Mouse (Mus musculus): ENCODE measurements around the gene Pth2.

Pth2 gene

GRCm38 (mm10) chr7:45196176-45196535 is 15.4 kb downstream of the Pth2 start:
- DNase-seq (ENCODE audit: extremely low read depth, low read depth) = no peak

- no peak for DNase-seq (ENCODE audit: extremely low read depth, low read depth)
Measured at GRCm38 (mm10) chr7:45196994-45197393, 16.2 kb downstream of the Pth2 start.

- no peak for DNase-seq (ENCODE audit: extremely low read depth, low read depth)
Measured at GRCm38 (mm10) chr7:45198435-45198834, 17.6 kb downstream of the Pth2 start.

DNA sequence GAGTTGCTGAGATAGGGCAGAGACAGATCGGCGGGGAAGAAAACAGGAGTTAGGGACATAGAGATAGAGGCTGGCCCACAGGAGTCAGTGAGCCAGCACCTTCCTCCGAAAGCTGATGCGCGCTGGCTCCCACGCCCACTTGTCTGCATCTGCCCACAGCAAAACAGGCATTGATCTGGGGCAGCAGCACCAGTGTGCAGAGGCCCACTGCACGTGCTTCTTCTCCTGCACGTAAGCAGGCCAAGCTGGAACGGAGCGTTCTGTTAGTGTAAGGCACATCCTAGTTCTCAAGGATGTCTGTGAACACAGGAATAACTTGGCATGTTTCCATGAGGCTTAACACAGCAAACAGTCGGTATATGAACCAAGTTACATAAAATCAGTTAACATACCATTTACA is 18.2 kb downstream of the Pth2 start:
- no peak for DNase-seq (ENCODE audit: extremely low read depth, low read depth)

DNA sequence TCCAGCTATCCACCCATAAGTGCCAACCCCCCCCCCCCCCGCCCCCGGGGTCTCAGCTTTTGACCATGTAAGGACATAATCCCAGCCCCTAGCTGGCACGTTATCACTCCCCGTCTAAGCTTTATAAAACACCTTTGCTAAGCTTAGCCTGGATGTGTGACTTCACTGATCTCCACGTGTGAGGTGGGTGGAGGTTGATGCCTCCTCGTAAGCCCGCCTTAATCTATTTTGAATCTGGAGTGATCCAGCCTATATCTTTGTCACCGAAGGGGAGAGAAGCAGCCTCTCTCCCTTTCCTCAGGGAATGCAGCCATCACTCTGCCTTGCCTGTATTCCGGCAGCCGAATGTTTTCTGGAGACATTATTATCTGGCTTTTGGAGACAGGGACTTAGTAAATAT is 21.9 kb downstream of the Pth2 start:
- no peak for DNase-seq (ENCODE audit: extremely low read depth, low read depth)

DNA sequence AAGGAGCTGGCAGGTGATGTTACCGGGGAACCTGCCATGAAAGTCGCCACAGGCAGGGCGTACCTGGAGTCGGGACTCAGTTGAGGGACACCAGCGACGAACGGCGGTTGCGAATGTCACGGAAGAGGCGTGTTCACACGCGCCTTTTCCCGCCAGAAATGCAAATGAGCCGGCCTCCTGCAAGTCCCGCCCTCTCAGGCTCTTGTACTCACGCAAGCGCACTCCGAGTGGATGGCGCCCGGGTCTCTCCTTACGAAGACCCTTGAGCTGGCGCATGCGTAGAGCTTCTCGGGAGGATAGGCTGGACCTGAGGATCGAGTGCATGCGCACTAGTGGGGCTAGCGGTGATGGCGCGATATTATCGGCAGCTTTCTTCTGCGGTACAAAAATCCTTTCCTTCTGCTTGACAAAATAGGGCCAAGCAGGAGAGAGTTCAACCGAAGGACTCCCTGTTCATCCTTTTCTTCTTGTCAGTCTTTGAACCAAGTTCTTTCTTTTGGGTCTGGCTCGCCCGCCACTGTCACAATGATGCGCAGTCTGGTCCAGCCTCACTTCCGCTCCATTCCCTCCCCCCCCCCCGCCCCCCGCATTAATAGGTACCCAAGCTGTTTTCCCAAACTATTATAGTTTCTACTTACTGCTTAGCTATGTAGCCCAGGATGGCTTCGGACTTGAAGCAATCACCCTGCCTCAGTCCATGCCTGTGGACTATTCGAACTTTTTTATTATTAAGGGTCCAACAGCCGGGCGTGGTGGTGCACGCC is 23.8 kb downstream of the Pth2 start, which contains the start of gene Ccdc155:
Gene Ccdc155, minus strand, starts transcription at position 513 of the 764 bp plus-strand sequence.
- peak; percentile 93 for DNase-seq (ENCODE audit: extremely low read depth, low read depth)

DNA sequence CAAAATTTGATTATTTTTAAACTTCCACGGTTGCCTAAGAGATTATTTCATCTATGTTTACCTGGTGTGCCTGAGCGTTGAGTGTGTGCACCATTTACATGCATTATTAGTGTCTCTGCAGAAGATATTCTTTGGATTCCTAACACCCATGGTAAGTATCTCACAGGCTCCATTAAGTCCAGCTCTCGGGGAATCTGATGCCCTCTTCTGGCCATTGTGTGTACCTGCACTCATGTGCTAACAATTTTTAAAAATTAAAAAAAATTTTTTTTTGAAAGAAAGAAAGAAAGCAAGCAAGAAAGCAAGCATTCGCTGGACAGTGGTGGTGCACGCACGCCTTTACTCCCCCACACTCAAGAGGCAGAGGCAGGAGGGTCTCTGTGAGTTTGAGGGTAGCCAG is 27.5 kb downstream of the Pth2 start:
- DNase-seq (ENCODE audit: extremely low read depth, low read depth) = no peak

DNA sequence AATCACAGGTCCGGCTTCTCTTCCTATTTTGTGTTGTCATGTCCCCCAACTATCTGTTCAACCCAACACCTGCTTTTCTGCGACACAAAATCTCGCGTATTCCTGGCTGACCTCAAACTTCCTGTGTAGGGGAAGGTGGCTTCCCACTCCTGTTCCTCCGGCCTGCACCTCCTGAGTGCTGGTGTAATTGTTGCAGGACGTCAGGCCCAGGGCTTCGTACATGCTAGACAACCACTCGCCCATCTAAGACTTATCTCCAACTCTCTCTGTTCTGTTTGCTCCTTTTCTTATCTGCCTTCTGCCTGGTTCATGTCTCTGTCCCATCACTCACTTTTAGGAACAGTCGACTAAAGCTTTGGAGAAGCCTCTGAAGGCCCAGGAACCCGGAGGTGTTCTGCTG is 30.3 kb downstream of the Pth2 start:
- DNase-seq (ENCODE audit: extremely low read depth, low read depth) = peak; percentile 24

DNA sequence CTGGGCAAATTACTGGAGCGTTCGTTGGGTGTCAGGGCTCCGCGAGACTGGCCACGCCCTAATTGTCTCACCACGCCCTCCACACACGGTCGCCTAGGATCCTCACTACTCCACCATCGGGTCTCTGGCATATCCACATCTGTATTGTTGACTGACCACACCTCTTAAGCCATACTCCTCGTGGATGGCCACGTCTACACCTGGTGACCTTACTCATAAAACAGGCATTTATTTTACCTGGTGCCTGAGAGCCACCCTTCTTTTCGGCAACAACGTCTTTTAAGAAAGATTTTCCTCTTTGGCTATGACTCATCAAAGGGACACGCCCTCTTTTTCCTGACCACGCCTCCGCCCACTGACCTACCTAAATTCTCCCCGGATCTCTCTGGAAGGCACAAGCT is 31.1 kb downstream of the Pth2 start, which contains the start of gene Dkkl1:
Gene Dkkl1, minus strand, starts transcription at position 297 of the 401 bp plus-strand sequence.
- peak; percentile 56 for DNase-seq (ENCODE audit: extremely low read depth, low read depth)

- no peak for DNase-seq (ENCODE audit: extremely low read depth, low read depth)
Measured at GRCm38 (mm10) chr7:45212356-45212755, 31.6 kb downstream of the Pth2 start.

DNA sequence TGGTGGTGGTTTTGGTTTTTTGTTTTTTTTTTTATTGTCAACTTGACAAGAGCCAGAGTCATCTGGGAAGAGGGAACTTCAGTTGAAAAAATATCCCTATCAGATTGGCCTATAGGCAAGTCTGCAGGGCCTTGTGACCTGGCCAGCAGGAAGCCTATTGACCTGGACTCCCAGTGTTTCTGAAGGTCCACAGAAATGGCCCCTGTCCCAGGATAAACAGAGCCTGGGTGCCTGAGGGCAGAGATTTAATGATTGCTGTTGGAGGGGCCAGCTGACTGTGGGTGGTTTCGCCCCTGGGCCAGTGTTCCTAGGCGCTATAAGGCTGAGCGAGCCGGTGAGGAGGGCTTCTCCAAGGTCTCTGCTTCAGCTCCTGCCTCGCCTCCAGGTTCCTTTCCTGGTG is 32.9 kb downstream of the Pth2 start:
- DNase-seq (ENCODE audit: extremely low read depth, low read depth) = no peak

DNA sequence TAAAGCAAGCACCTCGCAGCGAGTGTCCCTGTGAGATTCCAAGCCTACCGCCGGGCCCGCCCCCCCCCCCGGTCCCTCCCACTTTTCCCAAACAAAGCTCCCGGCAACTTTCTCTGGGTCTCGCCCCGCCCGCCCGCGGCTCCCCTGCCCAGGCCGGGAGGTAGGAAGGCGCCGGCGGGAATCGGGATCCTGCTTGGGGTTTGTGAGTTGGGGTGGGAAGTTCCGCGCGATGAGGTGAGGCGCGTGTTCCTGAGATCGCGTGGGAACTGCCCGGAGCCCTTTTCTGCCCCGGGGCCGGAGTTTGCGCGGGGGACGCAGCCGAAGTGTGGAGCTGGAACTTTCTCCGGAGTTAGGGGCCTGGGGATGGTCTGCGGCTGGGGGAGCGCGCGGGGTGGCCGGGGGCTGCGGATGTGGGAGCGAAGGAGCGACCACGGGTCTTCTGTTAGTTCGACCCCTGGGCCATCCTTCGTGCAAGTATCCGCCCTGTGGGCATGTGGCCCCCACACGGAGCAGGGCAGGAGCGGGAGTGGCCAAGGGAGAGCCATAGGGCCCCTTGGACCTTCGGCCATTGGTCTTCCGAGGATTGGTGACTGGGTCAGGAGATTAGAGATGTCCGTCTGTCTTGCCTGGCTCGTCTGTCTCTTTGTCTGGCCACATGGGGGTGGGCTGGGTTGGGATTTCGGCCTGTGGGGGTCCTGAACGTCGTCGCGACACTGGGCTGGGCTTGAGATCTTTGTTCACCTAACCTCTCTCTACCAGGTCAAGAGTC is 35.1 kb downstream of the Pth2 start, which contains the start of gene Tead2:
Gene Tead2, plus strand, starts transcription at position 81 of the 769 bp plus-strand sequence.
- no peak for DNase-seq (ENCODE audit: extremely low read depth, low read depth)

- DNase-seq (ENCODE audit: extremely low read depth, low read depth) = no peak
Measured at GRCm38 (mm10) chr7:45216442-45217183, 35.8 kb downstream of the Pth2 start.

GRCm38 (mm10) chr7:45221680-45222079 is 40.9 kb downstream of the Pth2 start:
- DNase-seq (ENCODE audit: extremely low read depth, low read depth) = no peak

GRCm38 (mm10) chr7:45224826-45225225 is 44.0 kb downstream of the Pth2 start:
- no peak for DNase-seq (ENCODE audit: extremely low read depth, low read depth)

GRCm38 (mm10) chr7:45226421-45226820 is 45.6 kb downstream of the Pth2 start:
- no peak for DNase-seq (ENCODE audit: extremely low read depth, low read depth)

- DNase-seq (ENCODE audit: extremely low read depth, low read depth) = no peak
Measured at GRCm38 (mm10) chr7:45228548-45228947, 47.8 kb downstream of the Pth2 start.

DNA sequence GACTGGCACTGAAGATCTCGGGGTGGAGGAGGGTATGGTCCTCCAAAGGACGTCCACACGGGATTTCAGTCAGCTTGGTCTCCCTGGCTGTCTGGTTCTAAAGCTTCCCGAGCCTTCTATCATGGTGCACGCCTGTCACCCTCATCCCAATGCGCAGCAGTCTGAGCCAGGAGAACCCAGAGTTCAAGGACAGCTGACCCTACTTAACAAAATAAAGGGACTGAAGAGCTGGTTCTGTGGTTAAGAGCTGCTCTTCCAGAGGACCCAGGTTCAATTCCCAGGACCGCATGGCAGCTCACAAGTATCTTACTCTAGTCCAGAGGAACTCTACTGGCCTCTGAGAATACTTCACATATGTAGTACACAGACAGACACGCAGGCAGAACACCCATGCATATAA is 48.3 kb downstream of the Pth2 start:
- DNase-seq (ENCODE audit: extremely low read depth, low read depth) = no peak

- no peak for DNase-seq (ENCODE audit: extremely low read depth, low read depth)
Measured at GRCm38 (mm10) chr7:45229459-45230203, 48.8 kb downstream of the Pth2 start.

GRCm38 (mm10) chr7:45231192-45231591 is 50.4 kb downstream of the Pth2 start:
- DNase-seq (ENCODE audit: extremely low read depth, low read depth) = no peak
